Mouse (Mus musculus) layer of hippocampus, postnatal 36 days (tissue): ENCODE results near the gene Nkx2-3. TPM values are rescaled to one million over a fixed set of nuclear protein-coding genes. Genes with fewer than 3 reads are reported as not detected.

Experiments used
- DNase-seq, 2 experiments: peaks; one replicate each; pipeline ENCODE4 v3.0.0; 2022
- total RNA-seq, 2 experiments: library from RNA; stranded (reverse); gene quantifications; 2 replicates each; pipeline ENCODE4 v1.2.3; 2021

The Nkx2-3 gene
- total RNA-seq, 2 experiments from 2014 or later = not detected

GRCm38 (mm10) chr19:43619916-43620479 lies 7.9 kb downstream of the Nkx2-3 start:
- DNase-seq = no peak

- DNase-seq = no peak
Observed at GRCm38 (mm10) chr19:43623913-43624312, 11.8 kb downstream of the Nkx2-3 start.

GRCm38 (mm10) chr19:43626160-43626559 lies 14.0 kb downstream of the Nkx2-3 start:
- DNase-seq = no peak

GRCm38 (mm10) chr19:43627345-43627744 lies 15.2 kb downstream of the Nkx2-3 start:
- DNase-seq = no peak

GRCm38 (mm10) chr19:43629088-43629487 lies 17.0 kb downstream of the Nkx2-3 start:
- no peak for DNase-seq

- DNase-seq = peak; percentile 67 to 80
Observed at GRCm38 (mm10) chr19:43630466-43631251, 18.5 kb downstream of the Nkx2-3 start.

GRCm38 (mm10) chr19:43641833-43642232 lies 29.7 kb downstream of the Nkx2-3 start:
- DNase-seq = no peak

GRCm38 (mm10) chr19:43642843-43643242 lies 30.7 kb downstream of the Nkx2-3 start:
- DNase-seq = no peak

GRCm38 (mm10) chr19:43645508-43645907 lies 33.4 kb downstream of the Nkx2-3 start:
- DNase-seq = no peak

- DNase-seq = no peak
Observed at GRCm38 (mm10) chr19:43646852-43647251, 34.7 kb downstream of the Nkx2-3 start.

GRCm38 (mm10) chr19:43647261-43647660 lies 35.1 kb downstream of the Nkx2-3 start:
- no peak for DNase-seq

- DNase-seq = no peak
Observed at GRCm38 (mm10) chr19:43648343-43648742, 36.2 kb downstream of the Nkx2-3 start.

- DNase-seq = no peak
Observed at GRCm38 (mm10) chr19:43651241-43651785, 39.2 kb downstream of the Nkx2-3 start.

- DNase-seq = peak; percentile 41 to 54
Observed at GRCm38 (mm10) chr19:43655735-43656492, 43.8 kb downstream of the Nkx2-3 start.

- no peak for DNase-seq
Observed at GRCm38 (mm10) chr19:43659632-43660031, 47.5 kb downstream of the Nkx2-3 start.

- no peak for DNase-seq
Observed at GRCm38 (mm10) chr19:43660774-43661173, 48.6 kb downstream of the Nkx2-3 start.

- DNase-seq = no peak
Observed at GRCm38 (mm10) chr19:43662176-43662967, 50.2 kb downstream of the Nkx2-3 start.

GRCm38 (mm10) chr19:43663471-43663870 lies 51.3 kb downstream of the Nkx2-3 start:
- DNase-seq = no peak
